Mouse (Mus musculus): ENCODE data around the gene Col9a2. TPM values are rescaled to one million over a fixed set of nuclear protein-coding genes. Genes with fewer than 3 reads are reported as not detected.

Gene Col9a2
- 10.8 TPM for polyA plus RNA-seq (2015; fragmentation: Illumina TruSeq; extraction: RNeasy Lipid Tissue Mini Kit (QIAGEN cat#74804); ENCODE audit: low read depth, low replicate concordance)

GRCm38 (mm10) chr4:121039331-121040115 lies at the start of gene Col9a2:
Col9a2 (plus strand) TSS chr4:121039385.

GRCm38 (mm10) chr4:121016928-121017657 lies 22.1 kb upstream of the Col9a2 start, which contains the start of gene Smap2:
Smap2 (minus strand) TSS chr4:121017247.

GRCm38 (mm10) chr4:121097650-121098378 lies 58.6 kb downstream of the Col9a2 start, which contains the start of gene Zmpste24:
Zmpste24 (minus strand) TSS chr4:121098241.

Other genes with a start within 250 kb of the Col9a2 start
- 48.3 TPM for gene Nfyc, start 207.8 kb upstream of the Col9a2 start, polyA plus RNA-seq (2015; fragmentation: Illumina TruSeq; extraction: RNeasy Lipid Tissue Mini Kit (QIAGEN cat#74804); ENCODE audit: low read depth, low replicate concordance)
- 110 TPM for gene Rims3, start 184.6 kb upstream of the Col9a2 start, polyA plus RNA-seq (2015; fragmentation: Illumina TruSeq; extraction: RNeasy Lipid Tissue Mini Kit (QIAGEN cat#74804); ENCODE audit: low read depth, low replicate concordance)
- 13.3 TPM for gene Exo5, start 114.4 kb upstream of the Col9a2 start, polyA plus RNA-seq (2015; fragmentation: Illumina TruSeq; extraction: RNeasy Lipid Tissue Mini Kit (QIAGEN cat#74804); ENCODE audit: low read depth, low replicate concordance)
- gene Zfp69, start 87.7 kb upstream of the Col9a2 start, polyA plus RNA-seq (2015; fragmentation: Illumina TruSeq; extraction: RNeasy Lipid Tissue Mini Kit (QIAGEN cat#74804); ENCODE audit: low read depth, low replicate concordance), result 1.3 TPM
- gene Smap2, start 22.1 kb upstream of the Col9a2 start, polyA plus RNA-seq (2015; fragmentation: Illumina TruSeq; extraction: RNeasy Lipid Tissue Mini Kit (QIAGEN cat#74804); ENCODE audit: low read depth, low replicate concordance), result 119 TPM
- 25.0 TPM for gene Zmpste24, start 58.9 kb downstream of the Col9a2 start, polyA plus RNA-seq (2015; fragmentation: Illumina TruSeq; extraction: RNeasy Lipid Tissue Mini Kit (QIAGEN cat#74804); ENCODE audit: low read depth, low replicate concordance)
- gene Tmco2, start 69.8 kb downstream of the Col9a2 start, polyA plus RNA-seq (2015; fragmentation: Illumina TruSeq; extraction: RNeasy Lipid Tissue Mini Kit (QIAGEN cat#74804); ENCODE audit: low read depth, low replicate concordance), result not detected
- gene Rlf, start 175.7 kb downstream of the Col9a2 start, polyA plus RNA-seq (2015; fragmentation: Illumina TruSeq; extraction: RNeasy Lipid Tissue Mini Kit (QIAGEN cat#74804); ENCODE audit: low read depth, low replicate concordance), result 15.1 TPM